Mouse (Mus musculus) ES-E14 (cell line): ENCODE measurements at regions not wholly inside any gene's neighbourhood (a gene's known extent, or its start where the extent isn't known, plus 50 kb on each side); places are given as distances from the start of the nearest gene placed in this dataset.

Experiments used
- CHD2 ChIP-seq: IDR thresholded peaks from 2 replicates; pipeline ENCODE4 v1.6.1; 2014; ENCODE audit warnings: mild to moderate bottlenecking, low read depth, low read length, inconsistent platforms
- HCFC1 ChIP-seq: IDR thresholded peaks from 2 replicates; pipeline ENCODE4 v1.6.1; 2012; ENCODE audit warnings: low read length, inconsistent platforms, borderline replicate concordance; ENCODE audit not compliant: insufficient read depth
- ZC3H11A ChIP-seq: IDR thresholded peaks from 2 replicates; pipeline ENCODE4 v1.6.1; 2012; ENCODE audit warnings: low read depth, mild to moderate bottlenecking, inconsistent platforms, low read length, borderline replicate concordance
- ZNF384 ChIP-seq: IDR thresholded peaks from 2 replicates; pipeline ENCODE4 v1.6.1; 2012; ENCODE audit warnings: low read depth, low read length, inconsistent platforms

DNA sequence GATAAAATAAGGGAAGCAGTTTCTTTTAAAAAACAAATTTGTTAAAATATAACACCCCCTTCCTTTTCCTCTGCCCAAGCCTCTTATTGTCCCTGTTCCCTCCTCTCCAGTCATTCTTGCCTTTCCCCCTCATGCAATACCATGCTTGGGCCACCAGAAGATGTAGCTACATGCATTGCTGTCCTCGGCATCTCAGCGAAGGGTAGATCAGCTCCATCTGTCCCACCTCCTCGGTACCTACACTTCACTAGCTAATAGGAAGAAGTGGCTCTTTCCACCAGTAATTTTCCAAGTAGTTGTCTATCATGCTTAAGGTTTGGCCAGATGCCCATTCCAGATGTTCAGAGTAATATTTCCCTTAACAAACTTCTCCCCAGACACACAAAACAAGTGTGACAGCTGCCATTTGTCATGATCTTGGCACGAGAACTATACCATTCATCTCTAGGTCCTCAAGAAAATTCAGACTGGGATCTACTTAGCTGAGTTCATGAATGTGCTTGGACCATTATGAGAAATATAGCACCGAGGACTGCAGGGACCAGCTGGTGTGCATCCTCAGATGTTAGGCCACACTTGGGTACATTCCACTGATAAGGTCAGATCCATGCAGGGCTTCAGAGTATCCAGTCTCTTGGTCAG is 198.7 kb upstream of the Tnp1 start:
- TF ChIP-seq CHD2: no peak
- TF ChIP-seq HCFC1: no peak
- no peak for TF ChIP-seq ZNF384
- TF ChIP-seq ZC3H11A: no peak
